Mouse (Mus musculus) heart, embryonic 10.5 days (tissue): ENCODE results near the gene Ptpra. TPM values are rescaled to one million over a fixed set of nuclear protein-coding genes. Genes with fewer than 3 reads are reported as not detected.

ENCODE experiments used
- DNase-seq: peaks from one replicate; pipeline ENCODE4 v3.0.0-alpha.2; 2017; ENCODE audit warnings: low spot score
- H3K27ac ChIP-seq: fragments of 300-500 bp; sonication (generic); 2 replicates; pipeline ENCODE4 v1.5.1; 2016; ENCODE audit warnings: mild to moderate bottlenecking
- H3K27me3 ChIP-seq: fragments of 300-500 bp; sonication (generic); 2 replicates; pipeline ENCODE4 v1.6.1; 2016; ENCODE audit warnings: mild to moderate bottlenecking; ENCODE audit not compliant: poor library complexity, insufficient read depth, severe bottlenecking
- H3K36me3 ChIP-seq: fragments of 300-500 bp; sonication (generic); 2 replicates; pipeline ENCODE4 v1.6.1; 2016; ENCODE audit warnings: mild to moderate bottlenecking, moderate library complexity
- H3K4me1 ChIP-seq: fragments of 300-500 bp; sonication (generic); 2 replicates; pipeline ENCODE4 v1.6.1; 2016; ENCODE audit warnings: mild to moderate bottlenecking
- H3K4me3 ChIP-seq: fragments of 300-500 bp; sonication (generic); 2 replicates; pipeline ENCODE4 v1.5.1; 2016; ENCODE audit warnings: mild to moderate bottlenecking, moderate library complexity
- H3K9me3 ChIP-seq: fragments of 300-500 bp; sonication (generic); 2 replicates; pipeline ENCODE4 v1.6.1; 2016; ENCODE audit warnings: mild to moderate bottlenecking, moderate library complexity
- WGBS: fragments of 180-500 bp; shearing (Covaris S2); methylation state at CpG from one replicate; pipeline ENCODE4 v1.1.7; 2016; 5-methylcytosine and 5-hydroxymethylcytosine counted together
- microRNA-seq: library from miRNA; unstranded; fragments of <30 nt; microRNA quantifications from one replicate; pipeline ENCODE4, GENCODE M21; 2017
- polyA plus RNA-seq: library from polyadenylated mRNA; unstranded; fragments of >200 nt; fragmentation: Nextera tagmentation; extraction: Ambion mirVana; gene quantifications from 2 replicates; pipeline ENCODE4 v1.2.1, GENCODE M21; 2016

The Ptpra gene
- polyA plus RNA-seq, 1 experiment from 2014 or later, result 85.5 TPM

DNA sequence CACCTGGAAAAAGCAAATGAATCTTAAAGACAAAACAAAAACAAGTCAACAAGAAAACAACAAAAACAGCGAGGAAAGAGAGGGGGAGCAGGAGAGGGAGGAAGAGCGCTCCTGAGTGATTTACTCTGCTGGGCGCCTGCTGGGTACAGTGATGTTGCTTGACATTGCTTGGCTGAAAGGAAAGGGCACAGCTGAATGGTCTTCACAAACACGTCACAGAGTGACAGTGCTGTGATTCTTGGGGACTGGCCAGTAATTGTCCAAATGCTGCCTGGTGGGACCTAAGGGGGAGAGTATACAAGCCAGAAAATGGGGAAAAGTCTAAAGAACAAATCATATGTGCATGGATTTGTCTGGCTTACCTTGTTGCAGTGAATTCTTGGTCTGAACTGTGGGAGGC lies 152.1 kb downstream of the Ptpra start:
- no peak overlapping the region for H3K4me3 ChIP-seq
- no peaks in the 10 kb centered on the region for H3K27me3 ChIP-seq
- peaks cover 62% of the 10 kb centered on the region for H3K36me3 ChIP-seq
- no peaks in the 10 kb centered on the region for H3K9me3 ChIP-seq
- no peaks in the 10 kb centered on the region for H3K4me1 ChIP-seq
- WGBS, result 85% methylated on average over 4 of the region's 4 CpGs
- DNase-seq, result no peak
- no peak overlapping the region for H3K27ac ChIP-seq

Small RNA genes within 50 kb of the gene (microRNA-seq; reads per million reads assigned to microRNA genes)
- gene Gm23876, result not detected

Other genes with a start within 250 kb of the Ptpra start
- gene Nop56, start 175.8 kb upstream of the Ptpra start, polyA plus RNA-seq, result 258 and 379 TPM in 2 replicates
- 198 and 238 TPM in 2 replicates for gene Idh3b, start 165.7 kb upstream of the Ptpra start, polyA plus RNA-seq
- 0.42 and 1.1 TPM in 2 replicates for gene Ebf4, start 155.1 kb upstream of the Ptpra start, polyA plus RNA-seq
- gene Cpxm1, start 52.7 kb upstream of the Ptpra start, polyA plus RNA-seq, result 36.2 and 57.6 TPM in 2 replicates
- gene Gm28372, start 45.0 kb upstream of the Ptpra start, polyA plus RNA-seq, result not detected in 2 replicates
- gene 1700020A23Rik, start 45.0 kb upstream of the Ptpra start, polyA plus RNA-seq, result 0.28 TPM in 1 of 2 replicates, not detected in the other
- not detected in 2 replicates for gene Tmem239, start 43.8 kb upstream of the Ptpra start, polyA plus RNA-seq
- 84.5 and 91.1 TPM in 2 replicates for gene Vps16, start 25.9 kb upstream of the Ptpra start, polyA plus RNA-seq
- gene Pced1a, start 25.6 kb upstream of the Ptpra start, polyA plus RNA-seq, result 8.2 and 13.6 TPM in 2 replicates
- 91.5 and 105 TPM in 2 replicates for gene Mrps26, start 113.5 kb downstream of the Ptpra start, polyA plus RNA-seq
- gene Oxt, start 125.9 kb downstream of the Ptpra start, polyA plus RNA-seq, result not detected in 2 replicates
- 0.33 and 1.2 TPM in 2 replicates for gene Avp, start 132.3 kb downstream of the Ptpra start, polyA plus RNA-seq
- gene Fastkd5, start 179.7 kb downstream of the Ptpra start, polyA plus RNA-seq, result 18.9 and 19.6 TPM in 2 replicates
- gene Ubox5, start 179.8 kb downstream of the Ptpra start, polyA plus RNA-seq, result 10.8 and 14.2 TPM in 2 replicates
- gene Lzts3, start 192.5 kb downstream of the Ptpra start, polyA plus RNA-seq, result 1.2 and 1.7 TPM in 2 replicates
- 45.1 and 54.8 TPM in 2 replicates for gene Ddrgk1, start 214.4 kb downstream of the Ptpra start, polyA plus RNA-seq
- gene Itpa, start 217.3 kb downstream of the Ptpra start, polyA plus RNA-seq, result 96.9 and 118 TPM in 2 replicates
- gene Slc4a11, start 247.2 kb downstream of the Ptpra start, polyA plus RNA-seq, result 0.09 and 0.10 TPM in 2 replicates